Mouse (Mus musculus): ENCODE data around the gene Arsb. TPM values are rescaled to one million over a fixed set of nuclear protein-coding genes. Genes with fewer than 3 reads are reported as not detected.

The Arsb gene
- polyA plus RNA-seq, 2 experiments = 21.9 to 40.4 TPM

DNA sequence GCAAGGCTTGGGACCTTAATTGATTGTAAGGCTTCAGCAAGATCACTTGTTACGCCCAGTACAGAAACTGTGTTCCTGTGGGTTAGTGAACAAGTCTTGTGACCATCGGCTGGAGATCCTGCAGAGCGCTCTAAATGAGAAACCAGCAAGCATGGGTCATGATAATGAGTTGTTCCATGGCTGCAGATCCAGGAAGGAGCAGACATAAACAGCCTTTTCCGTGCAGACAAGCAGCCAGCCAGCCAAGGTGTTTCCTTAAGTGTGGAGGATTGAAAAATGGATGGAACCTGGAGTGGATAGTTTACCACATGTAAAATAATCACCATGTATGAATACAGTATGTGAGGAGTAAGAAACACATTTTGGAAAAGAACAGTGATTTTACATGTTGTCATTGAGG lies 48.7 kb downstream of the Arsb start:
- TF ChIP-seq POLR2A (IDR thresholded peaks at IDR 0.05; ENCODE audit: borderline replicate concordance, extremely low read depth, insufficient read depth, insufficient read length) = no peak
- Histone ChIP-seq H3K4me1 (ENCODE audit: control insufficient read depth, insufficient read depth, low read length) (peaks cover 12% of the 10 kb centered on the region; the same call in 1 of the 2 replicates), H3K9ac (ENCODE audit: low read depth, low read length, severe bottlenecking) (no peak overlapping the region), H3K4me2 (replicated peaks; ENCODE audit: low read depth, low read length, severe bottlenecking) (no peak overlapping the region), H3K36me3 (ENCODE audit: control insufficient read depth, insufficient read depth, low read length) (no peaks in the 10 kb centered on the region), H3K9me3 (ENCODE audit: control insufficient read depth, low read length) (no peaks in the 10 kb centered on the region), H3K27me3 (ENCODE audit: control insufficient read depth, insufficient read depth, low read length) (no peaks in the 10 kb centered on the region), H3K27ac (replicated peaks; ENCODE audit: low read depth, low read length) (no peak overlapping the region), H3K4me3 (replicated peaks; ENCODE audit: low read length) (no peak overlapping the region)
- ATAC-seq (ENCODE audit: low FRiP score, low read depth) = no peak
- no peak for DNase-seq (ENCODE audit: low spot score)
- 78% methylated on average over 4 of the region's 4 CpGs for WGBS

DNA sequence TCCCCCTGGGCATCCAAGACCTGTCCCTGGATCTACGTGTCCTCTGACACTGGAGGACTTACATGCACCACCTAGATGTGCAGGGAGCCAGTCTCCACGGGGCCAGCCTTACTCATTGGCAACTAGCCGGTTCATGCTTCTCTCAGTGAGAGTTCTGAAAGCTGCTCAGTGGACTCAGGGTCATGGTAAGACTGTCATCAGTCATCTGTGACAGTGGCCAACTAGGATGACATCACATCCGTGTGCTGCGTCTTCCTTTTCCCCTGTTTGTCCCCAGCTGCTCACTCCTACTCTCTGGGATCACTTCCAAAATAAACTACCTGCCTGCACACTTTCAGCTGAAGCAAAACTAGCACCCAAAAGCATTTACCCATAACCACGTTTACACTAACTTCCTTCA lies 50.6 kb downstream of the Arsb start:
- ATAC-seq (ENCODE audit: low FRiP score, low read depth) = no peak
- Histone ChIP-seq H3K4me3 (replicated peaks; ENCODE audit: low read length) (no peak overlapping the region), H3K4me2 (replicated peaks; ENCODE audit: low read depth, low read length, severe bottlenecking) (no peak overlapping the region), H3K9me3 (ENCODE audit: control insufficient read depth, low read length) (no peaks in the 10 kb centered on the region), H3K9ac (ENCODE audit: low read depth, low read length, severe bottlenecking) (no peak overlapping the region), H3K4me1 (ENCODE audit: control insufficient read depth, insufficient read depth, low read length) (peaks cover 12% of the 10 kb centered on the region; the same call in 1 of the 2 replicates), H3K27me3 (ENCODE audit: control insufficient read depth, insufficient read depth, low read length) (no peaks in the 10 kb centered on the region), H3K27ac (replicated peaks; ENCODE audit: low read depth, low read length) (no peak overlapping the region), H3K36me3 (ENCODE audit: control insufficient read depth, insufficient read depth, low read length) (no peaks in the 10 kb centered on the region)
- no peak for TF ChIP-seq POLR2A (IDR thresholded peaks at IDR 0.05; ENCODE audit: borderline replicate concordance, extremely low read depth, insufficient read depth, insufficient read length)
- no peak for DNase-seq (ENCODE audit: low spot score)
- WGBS = 62% methylated on average over 6 of the region's 6 CpGs

DNA sequence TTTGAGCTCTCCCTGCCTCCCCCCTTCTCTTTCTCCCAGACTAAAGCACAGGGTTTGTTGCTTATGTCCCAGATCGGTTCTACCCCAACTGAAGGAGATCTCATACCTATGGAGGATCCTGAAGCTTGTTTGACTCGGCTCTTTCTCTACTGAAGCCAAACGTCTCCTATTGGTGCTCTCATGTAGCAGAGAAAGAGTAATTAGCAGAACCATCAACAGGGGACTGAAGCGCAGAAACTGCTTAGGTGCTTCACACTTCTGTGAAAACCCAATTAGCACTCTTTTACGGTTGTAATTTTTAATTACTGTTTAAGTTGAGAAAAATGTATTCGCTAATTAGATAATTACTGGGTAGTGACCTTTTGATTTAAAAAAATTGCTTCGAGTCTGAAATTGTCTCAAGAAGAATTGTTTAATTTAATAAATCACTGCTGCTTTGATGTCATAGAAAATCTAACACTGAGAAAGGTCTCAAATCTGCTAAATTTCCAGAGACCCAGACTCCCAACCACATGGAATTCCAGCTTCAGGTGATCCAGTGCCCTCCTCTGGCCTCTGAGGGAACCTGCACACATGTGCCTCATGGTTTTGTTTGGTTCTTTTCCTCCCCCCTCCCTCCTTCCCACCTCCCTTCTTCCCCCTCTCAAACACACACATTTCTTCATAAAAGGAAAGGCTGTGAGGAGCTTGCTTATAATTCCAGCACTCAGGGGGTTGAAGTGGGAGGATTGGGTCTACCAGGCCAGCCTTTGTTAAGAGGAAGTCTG lies 54.5 kb downstream of the Arsb start:
- Histone ChIP-seq H3K27me3 (ENCODE audit: control insufficient read depth, insufficient read depth, low read length) (no peaks in the 10 kb centered on the region), H3K4me3 (replicated peaks; ENCODE audit: low read length) (no peak overlapping the region), H3K4me2 (replicated peaks; ENCODE audit: low read depth, low read length, severe bottlenecking) (no peak overlapping the region), H3K4me1 (ENCODE audit: control insufficient read depth, insufficient read depth, low read length) (peaks cover 9% of the 10 kb centered on the region; the same call in 1 of the 2 replicates), H3K9ac (ENCODE audit: low read depth, low read length, severe bottlenecking) (no peak overlapping the region), H3K36me3 (ENCODE audit: control insufficient read depth, insufficient read depth, low read length) (no peaks in the 10 kb centered on the region), H3K27ac (replicated peaks; ENCODE audit: low read depth, low read length) (no peak overlapping the region), H3K9me3 (ENCODE audit: control insufficient read depth, low read length) (no peaks in the 10 kb centered on the region)
- 69% methylated on average over 7 of the region's 7 CpGs for WGBS
- no peak for DNase-seq (ENCODE audit: low spot score)
- no peak for TF ChIP-seq POLR2A (IDR thresholded peaks at IDR 0.05; ENCODE audit: borderline replicate concordance, extremely low read depth, insufficient read depth, insufficient read length)
- no peak for ATAC-seq (ENCODE audit: low FRiP score, low read depth)

DNA sequence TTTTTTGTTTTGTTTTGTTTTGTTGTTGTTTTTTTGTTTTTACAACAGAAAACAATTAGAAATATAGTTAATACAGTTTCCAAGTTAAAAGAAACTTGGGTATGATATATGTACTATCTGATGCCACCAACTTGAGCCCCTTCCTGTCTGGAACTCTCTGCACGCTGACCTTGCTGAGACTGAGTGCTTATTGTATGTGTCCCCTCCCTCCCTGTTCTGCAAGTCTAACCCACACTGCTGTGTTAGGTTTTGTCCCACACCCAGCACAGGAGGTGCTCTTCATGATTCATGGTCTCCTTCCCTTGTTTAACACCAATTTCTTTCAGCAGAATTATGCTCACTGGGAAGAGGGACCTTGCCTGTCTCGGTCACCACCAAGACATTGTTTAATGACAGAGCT lies 56.3 kb downstream of the Arsb start:
- TF ChIP-seq POLR2A (IDR thresholded peaks at IDR 0.05; ENCODE audit: borderline replicate concordance, extremely low read depth, insufficient read depth, insufficient read length) = no peak
- H3K4me2 ChIP-seq (replicated peaks; ENCODE audit: low read depth, low read length, severe bottlenecking) = no peak overlapping the region
- no peaks in the 10 kb centered on the region for H3K36me3 ChIP-seq (ENCODE audit: control insufficient read depth, insufficient read depth, low read length)
- WGBS = 81% methylated on average over 2 of the region's 2 CpGs
- H3K27me3 ChIP-seq (ENCODE audit: control insufficient read depth, insufficient read depth, low read length) = no peaks in the 10 kb centered on the region
- ATAC-seq (ENCODE audit: low FRiP score, low read depth) (no peak), DNase-seq (ENCODE audit: low spot score) (no peak)
- no peak overlapping the region for H3K4me3 ChIP-seq (replicated peaks; ENCODE audit: low read length)
- no peak overlapping the region for H3K27ac ChIP-seq (replicated peaks; ENCODE audit: low read depth, low read length)
- H3K9ac ChIP-seq (ENCODE audit: low read depth, low read length, severe bottlenecking) = no peak overlapping the region
- peaks cover 4% of the 10 kb centered on the region; the same call in 1 of the 2 replicates for H3K9me3 ChIP-seq (ENCODE audit: control insufficient read depth, low read length)
- no peaks in the 10 kb centered on the region for H3K4me1 ChIP-seq (ENCODE audit: control insufficient read depth, insufficient read depth, low read length)

DNA sequence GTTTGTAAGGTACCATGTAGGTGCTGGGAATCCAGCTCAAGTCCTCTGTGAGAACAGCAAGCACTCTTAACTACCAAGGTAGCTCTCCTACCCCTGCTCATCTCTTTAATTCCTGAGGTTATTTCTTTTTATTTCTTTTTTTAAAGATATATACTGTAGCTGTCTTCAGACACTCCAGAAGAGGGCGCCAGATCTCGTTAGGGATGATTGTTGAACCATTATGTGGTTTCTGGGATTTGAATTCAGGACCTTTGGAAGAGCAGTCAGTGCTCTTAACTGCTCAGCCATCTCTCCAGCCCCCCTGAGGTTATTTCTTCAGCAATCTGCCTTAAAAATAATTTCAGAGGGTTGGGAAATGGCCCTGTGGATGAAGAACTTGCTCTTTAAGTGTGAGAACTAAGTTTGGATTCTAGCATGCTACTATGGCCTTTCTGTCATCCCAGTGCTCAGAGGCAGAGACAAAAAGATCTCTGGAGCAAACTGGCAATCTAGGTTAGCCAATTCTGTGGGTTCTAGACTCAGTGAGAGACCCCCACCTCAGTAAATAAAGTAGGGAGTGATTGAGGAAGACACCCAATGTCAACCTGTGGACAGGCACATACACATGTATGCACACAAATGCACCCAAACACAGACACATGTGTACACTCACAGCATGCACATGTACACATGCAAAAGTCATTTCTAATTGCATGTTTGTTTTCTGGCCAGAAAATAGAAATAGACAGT lies 58.3 kb downstream of the Arsb start:
- WGBS = 56% methylated on average over 2 of the region's 2 CpGs

More for the DNA sequence above, 58.3 kb downstream of the Arsb start:
- H3K36me3 ChIP-seq (ENCODE audit: control insufficient read depth, insufficient read depth, low read length) = no peaks in the 10 kb centered on the region
- H3K4me2 ChIP-seq (replicated peaks; ENCODE audit: low read depth, low read length, severe bottlenecking) = no peak overlapping the region
- TF ChIP-seq POLR2A (IDR thresholded peaks at IDR 0.05; ENCODE audit: borderline replicate concordance, extremely low read depth, insufficient read depth, insufficient read length) = no peak
- no peak overlapping the region for H3K4me3 ChIP-seq (replicated peaks; ENCODE audit: low read length)
- ATAC-seq (ENCODE audit: low FRiP score, low read depth) (no peak), DNase-seq (ENCODE audit: low spot score) (no peak)
- no peak overlapping the region for H3K9ac ChIP-seq (ENCODE audit: low read depth, low read length, severe bottlenecking)
- H3K9me3 ChIP-seq (ENCODE audit: control insufficient read depth, low read length) = peaks cover 9% of the 10 kb centered on the region
- no peak overlapping the region for H3K27ac ChIP-seq (replicated peaks; ENCODE audit: low read depth, low read length)
- no peaks in the 10 kb centered on the region for H3K27me3 ChIP-seq (ENCODE audit: control insufficient read depth, insufficient read depth, low read length)
- no peaks in the 10 kb centered on the region for H3K4me1 ChIP-seq (ENCODE audit: control insufficient read depth, insufficient read depth, low read length)

All from limb, embryonic 14.5 days (tissue).